Mouse (Mus musculus) hematopoietic stem cell, adult 5-6 weeks (primary cell): ENCODE measurements around the gene Hdac9. TPM values are rescaled to one million over a fixed set of nuclear protein-coding genes. Genes with fewer than 3 reads are reported as not detected.
"Not testable (repeated sequence)": the region's sequence is repeated elsewhere in the genome, so short reads cannot be mapped to it uniquely, and the experiment has no call there.

Source experiments
- ATAC-seq, 2 experiments: fragments of 125-278 bp in 1 of 2; replicated peaks in 1 of 2; 2 replicates each; pipeline ENCODE4 v1.8.0; 2016 to 2017; ENCODE audit warnings: inconsistent platforms in 2 of 2, mild to moderate bottlenecking in 2 of 2, moderate number of reproducible peaks in 2 of 2, low read depth in 1 of 2, moderate TSS enrichment in 1 of 2; ENCODE audit not compliant: low FRiP score in 2 of 2, poor library complexity in 2 of 2, severe bottlenecking in 2 of 2, insufficient read depth in 1 of 2, low TSS enrichment in 1 of 2
- total RNA-seq: library from RNA; stranded (forward); fragments of 172-1452, 232-1000 nt; gene quantifications from 2 replicates; pipeline ENCODE4 v1.2.3, GENCODE M21; 2017

Hdac9 gene
- total RNA-seq, 1 experiment from 2014 or later: 12.9 TPM

DNA sequence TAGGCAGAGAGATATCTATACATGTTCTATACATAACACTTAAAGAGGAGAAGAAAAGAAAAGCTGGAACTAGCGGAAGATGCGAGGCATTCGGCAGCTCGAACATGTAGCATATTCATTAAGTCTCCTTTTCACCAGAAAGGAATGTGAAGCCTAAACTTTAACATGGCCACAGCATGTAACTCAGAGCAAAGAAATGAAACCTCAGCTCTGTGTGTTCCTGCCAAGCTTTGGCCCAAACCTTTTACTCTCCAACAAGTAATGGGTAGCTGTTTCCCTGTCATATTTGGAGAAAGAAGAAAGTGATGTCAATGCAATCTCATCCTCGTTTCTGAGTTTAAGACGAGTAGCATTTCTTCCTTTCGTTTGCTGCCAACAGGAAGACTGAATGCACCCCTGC lies 876.8 kb downstream of the Hdac9 start:
- ATAC-seq: no peak

DNA sequence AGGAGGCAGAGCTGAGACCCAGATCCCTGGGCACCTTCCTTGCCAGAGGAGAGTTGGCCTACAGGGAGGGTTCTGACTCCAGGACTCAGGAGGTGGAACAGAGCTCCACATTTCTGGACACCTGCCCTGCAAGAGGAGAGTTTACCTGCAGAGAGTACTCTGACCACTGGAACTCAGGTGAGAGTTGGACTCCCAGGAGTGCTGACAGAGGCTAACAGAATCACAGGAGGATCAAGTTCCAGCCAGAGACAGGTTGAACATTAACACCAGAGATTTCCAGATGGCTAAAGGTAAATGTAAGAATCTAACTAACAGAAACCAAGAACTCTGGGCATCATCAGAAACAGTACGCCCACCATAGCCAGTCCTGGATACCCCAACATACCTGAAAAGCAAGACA lies 907.1 kb downstream of the Hdac9 start:
- not testable (repeated sequence) for ATAC-seq

Other genes starting within 250 kb of the Hdac9 start
- 1.0 TPM in 1 of 2 replicates, not detected in the other for gene Prps1l1, start 67.7 kb upstream of the Hdac9 start, total RNA-seq
- gene Snx13, start 130.1 kb upstream of the Hdac9 start, total RNA-seq: 30.8 and 42.6 TPM in 2 replicates